Comparison of ENCODE assay signal across 8 mouse cellular contexts in the genomic region with DNA sequence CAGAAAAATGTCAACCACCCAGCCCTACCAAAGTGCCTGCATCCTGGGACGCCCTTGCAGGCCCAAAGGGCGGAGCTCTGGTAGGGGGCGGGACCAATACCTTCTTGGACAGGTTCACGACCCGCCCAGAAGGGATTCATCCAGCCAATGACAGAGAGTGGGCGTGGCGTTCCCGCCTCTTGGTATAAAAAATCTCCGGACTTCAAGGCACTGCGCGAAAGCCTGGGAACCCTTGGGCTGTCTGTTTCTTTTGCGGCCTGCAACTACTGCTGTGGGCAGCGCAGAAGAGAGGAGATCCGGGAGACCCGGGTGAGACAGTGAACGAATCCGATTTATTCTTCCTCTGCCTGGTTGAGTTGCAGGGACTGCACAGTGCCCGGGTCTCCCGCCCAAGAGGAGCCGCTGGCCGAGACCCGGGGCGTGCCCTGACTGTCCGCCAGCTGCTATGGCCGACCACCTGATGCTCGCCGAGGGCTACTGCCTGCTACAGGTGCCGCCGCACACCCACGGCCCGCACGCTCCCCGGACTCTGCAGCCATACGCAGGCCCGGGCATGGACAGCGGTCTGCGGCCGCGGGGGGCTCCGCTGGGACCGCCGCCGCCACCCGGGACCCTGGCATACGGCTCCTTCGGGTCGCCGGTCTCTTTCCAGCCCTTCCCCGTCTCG. TPM values are rescaled to one million over a fixed set of nuclear protein-coding genes. Genes with fewer than 3 reads are reported as not detected.
A peak's percentile ranks its signal among the peaks of the same experiment; 100 is the strongest.
DNase-seq lines count a peak whose midpoint lies in the region; ATAC-seq lines count a peak whose summit lies in the region.

Gene Cited4, plus strand, starts transcription at position 215 of the 667 bp plus-strand sequence.

- no peak within 1 kb of the TSS for H3K27ac ChIP-seq in hindbrain, embryonic 15.5 days (replicated peaks)

- peak; percentile 99 for DNase-seq in ZHBTc4 (ENCODE audit: low read depth, low spot score)
- DNase-seq in gastrocnemius, adult 18-20 months (ENCODE audit: low spot score): peak; percentile 93
- DNase-seq in layer of hippocampus, postnatal 36 days: peak; percentile 63 to 71
- peak; percentile 93 for DNase-seq in lung, postnatal 25 days (ENCODE audit: low spot score)
- DNase-seq in retina, postnatal 1 day: peak; percentile 94
- DNase-seq in thymus, postnatal 4 days: peak; percentile 92

- H3K9me3 ChIP-seq in hindbrain, embryonic 15.5 days: no peaks in the 10 kb centered on the region

- peaks cover 16% of the 10 kb centered on the region for H3K27me3 ChIP-seq in hindbrain, embryonic 15.5 days

- no peaks in the 10 kb centered on the region for H3K36me3 ChIP-seq in hindbrain, embryonic 15.5 days

- peaks cover 18% of the 10 kb centered on the region for H3K4me1 ChIP-seq in hindbrain, embryonic 15.5 days (replicated peaks)

- peak within 1 kb of the TSS; percentile 98 for H3K4me2 ChIP-seq in hindbrain, embryonic 15.5 days

- H3K9ac ChIP-seq in hindbrain, embryonic 15.5 days: peak within 1 kb of the TSS; percentile 51

- peak within 1 kb of the TSS; percentile 51 for H3K4me3 ChIP-seq in hindbrain, embryonic 15.5 days

- under 1% methylated on average over 45 of the region's 50 CpGs for WGBS in hindbrain, embryonic 15.5 days

- ATAC-seq in common myeloid progenitor, adult 5-6 weeks (replicated peaks; ENCODE audit: low read depth, poor library complexity, severe bottlenecking): peak; percentile 89
- ATAC-seq in hindbrain, embryonic 15.5 days (ENCODE audit: low FRiP score, low read depth): peak; percentile 85

RNA-seq across cellular contexts. Expression of gene Cited4, which starts in this region (rescaled TPM):
- 3.4 and 5.3 TPM in 2 replicates for total RNA-seq in common myeloid progenitor, adult 5-6 weeks (2017)
- 10 to 100 TPM; 11.9 to 18.0 TPM for total RNA-seq in gastrocnemius, adult 18-20 months (2021)
- 1.5 and 1.8 TPM in 2 replicates for polyA plus RNA-seq in hindbrain, embryonic 15.5 days (2015; fragmentation: Nextera tagmentation; extraction: Ambion mirVana)
- 1 to 10 TPM; 1.6 to 1.8 TPM for total RNA-seq in layer of hippocampus, postnatal 36 days (2021)
